Mouse (Mus musculus) spleen, postnatal 10 days (tissue): Measurements from ENCODE around the gene Cnot2.
A peak's percentile ranks its signal among the peaks of the same experiment; 100 is the strongest.
"Not testable (repeated sequence)": the region's sequence is repeated elsewhere in the genome, so short reads cannot be mapped to it uniquely, and the experiment has no call there.

ENCODE experiments used
- DNase-seq, 2 experiments: peaks; one replicate each; pipeline ENCODE4 v3.0.0; 2021 to 2022; ENCODE audit warnings: low spot score in 2 of 2

Gene Cnot2

DNA sequence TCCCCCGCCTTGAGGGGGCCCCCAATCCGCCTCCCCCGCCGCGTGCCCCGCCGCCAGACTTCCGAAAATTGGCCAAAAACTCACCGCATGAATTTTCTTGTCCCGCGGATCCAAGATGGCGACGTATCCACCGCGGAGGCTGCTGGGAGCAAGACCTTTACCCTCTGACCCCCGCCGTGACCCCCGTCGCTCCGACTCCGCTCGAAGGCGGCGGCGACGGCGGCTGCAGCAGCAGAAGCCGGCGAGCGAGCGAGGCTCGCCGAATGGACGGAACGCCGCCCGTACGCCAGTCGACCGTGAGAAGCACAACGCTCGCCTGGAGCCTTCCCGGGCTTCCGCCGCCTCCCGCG lies at the start of gene Cnot2:
TSS of gene Cnot2 (minus strand) at position 143 of the 350 bp plus-strand sequence.
- peak; percentile 93 to 95 for DNase-seq

DNA sequence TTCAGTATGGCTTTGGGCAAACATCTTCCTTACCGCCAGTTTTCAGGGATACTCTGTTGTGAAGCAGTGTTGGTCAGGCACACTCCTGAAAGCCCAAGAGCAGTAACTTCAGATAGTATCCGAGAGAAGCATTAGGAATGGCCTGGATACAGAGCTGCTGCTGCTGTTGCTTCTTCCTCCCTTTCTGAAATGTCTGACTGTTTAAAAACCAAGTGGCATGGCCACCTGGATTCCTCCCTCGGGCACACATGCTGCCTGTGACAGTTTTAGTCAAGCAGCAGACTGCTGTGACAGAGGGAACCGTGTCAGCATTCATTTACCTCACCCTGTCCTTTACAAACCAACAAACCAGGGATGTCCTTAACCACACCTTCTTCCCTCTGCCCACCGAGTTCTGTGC lies 47.6 kb upstream of the Cnot2 start:
- no peak for DNase-seq

DNA sequence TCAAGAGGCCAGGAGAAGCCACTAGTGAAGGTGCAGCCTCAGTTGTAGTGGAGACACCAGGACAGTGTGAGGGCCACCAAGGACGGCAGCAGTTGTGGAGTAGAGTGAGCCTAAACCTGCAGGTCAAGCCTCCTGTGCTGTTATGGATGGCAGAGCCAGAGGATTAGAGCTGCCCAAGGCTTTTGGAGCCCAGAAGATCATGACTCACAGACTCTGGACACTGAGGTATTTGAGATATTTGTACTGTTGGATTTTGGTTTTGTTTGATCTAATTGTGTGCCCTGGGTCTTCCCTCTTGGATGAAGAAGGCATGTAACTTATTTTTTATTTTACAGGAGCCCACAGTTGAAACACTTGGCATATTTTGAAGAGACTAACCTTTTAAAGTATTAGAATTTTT lies 44.7 kb upstream of the Cnot2 start:
- no peak for DNase-seq

DNA sequence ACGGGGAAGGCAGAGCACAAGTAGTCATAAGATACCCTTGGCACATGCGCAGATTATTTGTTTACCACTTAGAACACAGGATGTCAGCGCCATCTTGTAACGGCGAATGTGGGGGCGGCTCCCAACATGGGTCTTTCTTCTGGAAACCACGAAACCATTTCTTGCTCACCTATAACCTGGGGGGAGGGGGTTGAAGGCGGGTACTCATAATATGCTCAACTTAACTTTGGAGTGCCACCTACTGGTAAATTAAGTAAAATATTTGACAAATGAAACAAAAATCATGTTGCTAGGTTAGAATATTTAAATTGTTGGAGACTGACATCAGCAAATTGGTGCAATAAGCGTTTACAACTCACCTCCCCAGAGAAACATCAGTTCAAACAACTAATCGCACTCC lies 31.9 kb upstream of the Cnot2 start:
- DNase-seq = peak in 1 of 2 experiments; percentile 25

DNA sequence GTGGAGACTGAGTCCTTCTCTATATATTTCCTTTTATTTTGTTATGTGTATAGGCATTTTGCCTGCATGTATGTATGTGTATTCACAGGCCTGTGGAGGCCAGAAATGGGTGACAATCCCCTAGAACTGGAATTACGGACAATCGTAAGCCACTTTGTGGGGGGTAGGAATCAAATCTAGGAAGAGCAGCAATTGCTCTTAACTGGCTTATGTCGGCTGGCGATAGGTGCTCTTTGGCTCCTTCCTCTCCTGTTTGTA lies 23.5 kb upstream of the Cnot2 start:
- DNase-seq = no peak

DNA sequence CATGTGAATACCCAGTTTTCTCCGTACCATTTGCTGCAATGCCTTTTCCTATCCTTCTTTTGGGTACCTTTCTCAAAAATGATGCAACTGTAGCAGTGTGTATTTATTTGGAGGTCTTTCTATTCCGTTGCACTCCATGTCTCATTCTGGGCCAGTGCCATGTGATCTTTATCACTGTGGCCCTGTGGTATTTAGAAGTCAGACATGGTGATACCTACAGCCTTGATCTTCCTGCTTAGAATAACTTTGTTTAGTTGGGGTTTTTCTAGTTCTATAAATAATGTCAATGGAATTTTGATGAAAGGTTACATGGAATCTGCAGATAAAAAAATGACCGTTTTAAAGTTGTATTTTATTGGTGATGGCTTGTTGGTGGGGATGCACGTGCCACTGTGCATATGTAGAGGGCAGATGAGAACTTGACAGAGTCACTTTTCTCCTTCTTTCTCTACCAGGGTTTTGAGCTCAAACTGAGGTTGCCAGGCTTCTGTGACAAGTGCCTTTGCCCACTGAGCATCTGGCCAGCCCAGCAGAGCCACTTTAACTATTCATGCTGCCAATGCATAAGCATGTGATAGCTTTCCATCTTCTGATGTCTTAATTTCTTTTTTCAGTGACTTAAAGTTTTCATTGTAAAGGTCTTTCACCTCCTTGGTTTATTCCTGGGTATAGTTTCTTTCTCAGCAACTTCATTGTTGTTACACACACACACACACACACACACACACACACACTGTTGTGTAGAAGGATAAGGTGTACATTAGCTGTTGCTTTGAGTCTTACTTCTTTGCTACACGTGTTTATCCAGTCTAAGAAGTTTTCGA lies 23.0 kb upstream of the Cnot2 start:
- DNase-seq = no peak

DNA sequence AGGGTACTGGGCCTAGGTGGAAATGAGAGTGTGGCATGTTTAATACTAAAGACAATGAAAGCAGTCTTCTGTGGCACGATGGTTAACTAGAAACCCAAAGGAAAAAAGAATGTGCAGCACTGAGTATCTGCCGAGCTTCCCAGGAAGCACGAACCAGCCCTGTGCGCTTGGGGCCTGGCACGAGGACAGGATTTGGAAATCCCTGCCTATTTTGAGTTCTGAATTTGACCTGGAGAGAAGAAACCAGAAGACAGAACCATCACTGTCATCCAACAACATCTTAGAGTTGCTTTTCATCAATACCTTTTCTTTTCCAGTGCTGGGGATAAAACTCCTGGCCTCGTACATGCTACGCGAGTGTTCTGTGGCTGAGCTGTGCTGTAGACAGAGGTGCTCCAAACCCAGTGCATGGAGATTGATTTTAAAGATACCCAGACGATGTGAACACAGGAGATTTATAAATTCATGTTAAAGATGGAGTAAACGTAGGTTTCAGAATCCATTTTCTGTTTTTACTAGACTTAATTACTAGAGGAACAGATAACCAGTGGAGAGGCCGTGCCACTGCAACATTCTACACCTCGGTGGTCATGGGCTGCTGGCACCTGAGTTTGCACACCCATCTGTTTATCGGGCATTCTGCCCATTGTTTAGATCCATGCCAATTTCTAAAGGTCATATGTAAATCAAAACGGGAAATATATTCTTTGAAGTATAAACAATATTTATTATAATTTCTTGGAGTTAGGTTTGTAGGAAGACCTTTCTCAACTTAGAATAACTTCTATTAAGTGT lies 17.9 kb upstream of the Cnot2 start:
- no peak for DNase-seq

DNA sequence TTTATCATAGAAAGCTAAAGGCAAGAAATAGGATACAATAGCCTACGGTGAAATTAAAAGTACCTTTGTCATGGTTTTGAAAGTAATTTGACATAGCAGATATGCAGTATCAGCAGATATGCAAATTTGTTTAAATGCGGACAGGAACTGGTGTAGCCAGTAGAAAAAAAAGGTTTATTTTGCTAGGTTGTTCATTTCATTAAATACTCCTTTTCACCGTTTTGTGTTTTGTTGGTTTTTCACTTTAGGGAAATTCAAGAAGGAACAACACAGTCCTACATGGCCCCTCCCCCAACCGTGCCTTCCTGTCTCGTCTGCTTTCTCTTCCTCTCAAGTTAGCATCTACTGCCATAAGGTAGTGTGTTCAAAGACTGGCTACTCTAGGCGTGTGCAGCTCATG lies 1.4 kb upstream of the Cnot2 start:
- peak; percentile 20 to 73 for DNase-seq

DNA sequence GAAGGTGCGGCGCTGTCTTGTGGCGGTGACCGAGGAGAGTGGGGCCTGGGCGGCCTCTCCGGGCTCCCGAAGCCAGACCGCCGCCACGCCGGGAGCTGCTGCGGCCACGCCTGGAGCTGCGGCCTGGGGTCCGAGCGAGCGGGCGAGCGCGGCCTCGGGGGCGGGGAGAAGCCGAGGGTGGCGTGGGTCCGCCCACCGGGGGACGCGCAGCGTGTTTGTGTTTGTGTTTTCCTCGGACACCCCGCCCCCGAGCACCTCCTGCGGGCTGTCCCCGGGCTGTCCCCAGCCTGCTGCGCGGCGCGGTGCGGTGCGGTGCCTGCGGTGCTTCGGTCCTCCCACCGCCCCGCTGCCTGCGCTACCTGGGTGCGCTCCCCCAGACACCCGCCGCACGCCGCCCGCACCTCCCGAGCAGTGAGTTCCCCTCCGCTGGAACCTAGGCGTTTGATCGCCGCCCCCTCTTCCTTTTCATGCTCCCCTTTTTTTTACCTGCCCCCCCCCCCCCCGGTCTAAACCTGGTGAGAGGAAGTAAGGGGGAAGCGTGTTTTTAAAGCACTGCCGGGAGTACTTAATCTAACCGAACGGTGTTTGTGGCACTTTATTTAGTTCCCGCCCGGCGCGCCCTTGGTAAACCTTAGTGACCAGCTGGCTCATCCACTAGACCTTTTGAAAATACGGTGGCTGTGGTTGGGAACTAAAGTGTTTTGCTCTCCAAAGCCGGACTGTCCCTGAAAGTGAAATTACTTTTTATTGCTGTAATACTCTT lies 589 bp upstream of the Cnot2 start:
- DNase-seq = peak; percentile 49 to 77

DNA sequence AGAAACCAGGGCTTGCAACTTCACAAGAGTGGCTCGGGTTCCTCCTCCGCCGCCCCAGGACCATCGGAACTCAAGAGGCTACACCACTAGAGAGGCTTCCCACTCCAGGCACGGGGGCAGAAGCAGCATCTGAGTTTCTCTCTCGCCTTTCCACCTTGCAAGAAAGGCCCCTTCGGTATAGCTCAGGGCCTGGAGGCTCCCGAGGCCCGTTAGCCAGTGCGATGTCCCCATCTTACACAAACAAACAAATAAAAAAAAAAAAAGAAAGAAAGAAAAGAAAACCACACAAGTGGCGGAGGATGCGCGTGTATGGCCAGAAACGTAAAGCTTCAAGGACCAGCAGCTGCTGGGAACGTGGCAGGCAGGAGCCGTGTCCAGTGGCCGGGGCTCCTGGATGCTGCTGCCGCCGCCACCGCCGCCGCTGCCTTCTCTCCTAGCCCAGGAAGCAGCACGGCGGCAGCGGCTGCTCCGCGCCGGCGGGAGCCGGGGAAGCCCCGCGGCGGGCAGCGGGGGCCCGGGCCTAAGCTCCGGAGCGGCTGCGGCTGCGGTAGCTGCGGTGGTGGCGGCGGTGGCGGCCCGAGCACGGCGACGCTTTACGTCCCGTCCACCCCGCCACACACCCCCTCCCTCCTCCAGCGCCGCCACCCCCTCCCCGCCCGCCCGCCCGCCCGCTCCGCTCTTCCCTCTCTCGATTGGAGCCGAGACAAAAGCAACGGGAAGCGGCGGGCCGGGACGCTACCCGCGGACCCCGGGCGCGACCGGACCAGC lies 536 bp downstream of the Cnot2 start:
- peak; percentile 65 to 68 for DNase-seq

DNA sequence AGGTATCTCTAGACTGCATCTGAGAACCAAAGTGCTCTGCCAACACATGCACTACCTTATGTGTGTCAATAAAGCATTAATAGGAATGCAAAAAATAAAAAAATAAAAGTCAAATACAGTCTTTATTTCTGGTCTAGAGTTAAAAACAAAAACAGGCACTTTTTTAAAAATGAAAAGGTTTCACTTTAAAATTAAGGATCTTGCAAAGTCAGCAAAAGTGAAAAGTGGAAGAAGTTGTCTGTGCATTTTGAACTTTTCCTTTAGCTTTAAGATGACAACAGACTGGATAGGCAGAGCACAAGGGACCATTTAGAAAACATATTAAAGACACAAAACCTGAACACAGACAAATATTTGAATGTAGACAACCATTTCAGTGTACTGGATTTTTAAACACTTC lies 1.8 kb downstream of the Cnot2 start:
- DNase-seq = no peak

DNA sequence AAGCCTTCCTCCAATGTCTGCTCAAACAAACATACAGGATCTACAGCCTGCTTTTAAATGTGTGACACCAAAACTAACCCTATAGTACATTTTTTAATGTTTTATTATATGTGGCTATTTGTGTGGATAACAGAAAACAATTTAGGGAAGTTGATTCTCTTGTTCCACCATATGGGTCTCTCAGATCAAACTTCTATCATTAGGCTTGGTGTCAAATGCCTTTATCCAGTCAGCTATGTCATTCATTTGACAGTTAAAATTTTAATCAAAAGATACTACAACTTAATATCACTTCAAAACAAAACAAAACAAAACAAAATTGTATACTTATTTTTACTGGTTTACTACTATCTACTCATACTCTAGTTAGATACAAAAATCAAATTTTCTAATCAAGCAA lies 2.9 kb downstream of the Cnot2 start:
- DNase-seq = no peak

DNA sequence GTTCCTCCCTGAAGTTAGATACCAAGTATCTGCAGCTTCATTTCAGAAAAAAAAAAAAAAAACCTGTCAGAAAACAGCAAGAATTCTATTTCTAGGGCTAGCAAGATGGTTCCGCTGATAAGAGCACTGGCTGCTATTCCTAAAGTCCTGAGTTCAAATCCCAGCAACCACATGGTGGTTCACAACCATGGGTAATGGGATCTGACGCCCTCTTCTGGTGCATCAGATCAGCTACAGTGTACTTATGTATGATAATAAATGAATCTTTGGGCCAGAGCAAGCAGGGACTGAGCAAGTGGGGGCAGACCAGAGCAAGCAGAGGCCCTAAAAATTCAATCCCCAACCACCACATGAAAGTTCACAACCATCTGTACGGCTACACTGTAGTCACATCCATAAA lies 4.1 kb downstream of the Cnot2 start:
- DNase-seq = no peak

DNA sequence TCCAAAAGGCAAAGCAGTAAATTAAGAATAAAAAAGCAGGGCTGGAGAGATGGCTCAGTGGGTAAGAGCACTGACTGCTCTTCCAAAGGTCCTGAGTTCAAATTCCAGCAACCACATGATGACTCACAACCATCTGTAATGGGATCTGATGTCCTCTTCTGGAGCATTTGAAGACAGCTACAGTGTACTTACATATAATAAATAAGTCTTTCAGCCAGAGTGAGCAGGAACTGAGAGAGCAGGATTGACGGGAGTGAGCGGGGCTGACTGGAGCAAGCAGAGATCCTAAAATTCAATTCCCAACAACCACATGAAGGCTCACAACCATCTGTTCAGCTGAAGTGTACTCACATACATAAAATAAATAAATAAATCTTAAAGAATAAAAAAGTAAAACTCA lies 5.2 kb downstream of the Cnot2 start:
- not testable (repeated sequence) for DNase-seq

DNA sequence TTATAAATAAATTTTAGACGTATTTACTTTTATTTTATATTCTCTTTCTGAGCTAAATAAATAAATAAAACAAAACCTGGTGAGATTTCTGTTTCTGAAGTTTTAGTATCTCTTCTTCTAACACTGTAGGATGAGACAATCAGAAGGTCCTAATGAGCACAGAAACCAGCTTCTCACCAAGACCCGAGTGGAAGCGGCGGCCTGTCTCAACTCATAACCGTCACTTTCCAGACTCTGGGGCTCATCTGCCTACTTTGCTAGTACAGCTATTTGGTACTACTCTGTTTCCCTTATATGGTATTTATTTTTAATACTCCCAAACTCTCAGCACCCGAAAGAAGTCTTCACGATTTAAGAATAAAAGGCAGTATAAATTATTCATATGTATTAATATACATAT lies 10.8 kb downstream of the Cnot2 start:
- DNase-seq = no peak

DNA sequence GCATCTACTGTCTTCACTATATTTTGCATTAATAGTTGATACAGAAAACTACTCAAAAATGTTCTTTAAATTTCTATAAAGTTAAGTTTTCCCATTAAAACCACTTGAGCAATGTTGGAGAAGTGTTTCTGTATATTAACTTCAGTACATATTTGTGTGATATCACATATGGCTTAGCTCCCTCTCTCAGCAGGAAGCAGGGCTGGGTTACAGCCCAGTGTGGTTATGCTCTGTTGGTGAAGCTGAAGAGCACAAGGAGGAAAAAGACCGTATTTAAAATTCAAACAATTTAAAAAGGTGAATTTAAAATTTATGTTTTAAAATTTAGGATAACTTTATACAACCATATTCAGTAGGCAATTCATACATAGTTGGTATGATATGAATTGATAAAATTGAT lies 12.8 kb downstream of the Cnot2 start:
- DNase-seq = no peak

DNA sequence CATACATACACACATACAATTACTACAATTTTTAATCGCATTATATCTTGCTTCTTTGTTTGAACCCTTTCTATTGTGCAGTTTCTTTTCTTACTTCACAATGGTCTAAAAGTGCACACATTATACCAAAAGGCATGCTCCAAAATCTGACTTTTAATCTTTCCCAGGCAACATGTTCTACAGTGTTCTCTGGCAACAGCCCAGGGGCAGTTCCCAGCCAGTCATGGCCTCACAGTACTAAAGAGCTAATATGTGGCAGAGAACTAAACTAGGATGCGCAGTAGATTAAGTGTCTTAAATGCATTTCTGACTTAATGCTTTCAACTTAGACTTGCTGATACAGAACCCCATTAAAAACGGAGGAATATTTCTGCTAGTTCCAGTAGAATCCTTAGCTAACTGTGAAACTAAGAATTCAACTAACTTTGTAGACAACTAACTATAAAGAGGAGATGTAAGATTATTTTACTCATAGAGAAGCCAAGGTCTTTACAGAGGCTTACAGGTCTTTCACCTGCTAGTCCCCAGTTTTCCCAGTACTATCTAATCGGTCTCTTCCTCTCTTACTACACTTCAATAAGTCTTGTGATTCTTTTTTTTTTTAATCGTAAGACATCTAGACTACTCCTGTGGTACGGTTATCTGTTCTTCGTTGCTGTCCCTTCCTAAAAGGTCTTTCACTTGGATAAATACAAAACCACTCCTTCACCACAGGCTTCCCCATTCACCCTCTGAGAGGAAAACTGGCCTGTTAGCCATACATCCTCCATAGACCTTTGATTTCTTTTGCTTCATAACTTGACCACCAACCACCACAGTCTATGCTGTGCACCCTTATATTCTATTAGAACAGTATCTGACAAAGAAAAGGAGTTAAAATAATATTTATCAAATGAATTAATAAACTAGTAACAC lies 13.6 kb downstream of the Cnot2 start:
- no peak for DNase-seq

DNA sequence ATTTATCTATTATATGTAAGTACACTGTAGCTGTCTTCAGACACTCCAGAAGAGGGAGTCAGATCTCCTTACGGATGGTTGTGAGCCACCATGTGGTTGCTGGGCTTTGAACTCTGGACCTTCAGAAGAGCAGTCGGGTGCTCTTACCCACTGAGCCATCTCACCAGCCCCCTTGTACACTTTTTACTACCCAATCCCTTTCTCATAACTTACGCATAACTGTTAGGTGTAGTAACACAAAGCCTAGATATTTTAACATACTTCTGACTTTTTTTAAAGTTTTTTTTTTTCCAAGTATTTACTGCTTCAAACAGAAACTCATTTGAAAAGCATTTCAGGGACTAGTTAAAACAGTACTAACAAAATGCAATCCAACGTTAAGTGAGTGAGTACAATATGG lies 14.8 kb downstream of the Cnot2 start:
- not testable (repeated sequence) for DNase-seq

DNA sequence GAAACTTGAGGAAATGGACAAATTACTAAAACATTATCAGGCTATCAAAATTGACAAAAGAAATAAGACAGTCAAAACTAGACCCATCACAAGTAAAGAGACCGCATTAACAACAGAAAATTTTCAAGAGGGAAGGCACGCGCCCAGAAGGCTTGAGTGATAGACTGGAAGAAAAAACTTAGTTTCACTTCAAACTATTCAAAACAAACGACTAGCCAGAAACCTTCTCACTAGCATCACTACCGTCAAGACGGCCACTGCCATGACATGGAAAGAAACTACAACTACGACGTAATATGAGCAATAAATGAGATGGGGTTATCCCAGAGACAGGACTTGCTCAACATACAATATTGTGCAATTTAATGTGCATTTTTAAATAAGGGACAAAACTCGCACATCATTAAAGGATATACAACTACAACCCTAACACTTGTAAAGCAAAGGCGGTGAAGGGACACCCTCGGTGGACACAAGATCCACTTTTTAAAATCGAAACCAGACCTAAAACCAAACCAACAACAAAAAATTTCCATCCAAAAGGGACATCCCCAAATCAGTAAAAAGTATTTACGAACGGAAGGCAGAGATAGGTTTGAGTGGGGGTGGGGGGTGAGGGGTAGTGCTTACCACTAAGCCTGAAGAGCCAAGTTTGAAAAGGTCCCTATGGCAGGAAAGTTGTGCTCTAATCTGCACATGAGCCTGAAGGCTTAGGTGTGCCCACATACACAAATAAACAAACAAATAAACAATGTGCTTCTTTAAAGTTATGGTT lies 16.3 kb downstream of the Cnot2 start:
- no peak for DNase-seq
